Mouse (Mus musculus): ENCODE results near the gene Ajm1. TPM values are rescaled to one million over a fixed set of nuclear protein-coding genes. Genes with fewer than 3 reads are reported as not detected.
A peak's percentile ranks its signal among the peaks of the same experiment; 100 is the strongest.

The Ajm1 gene
- total and polyA plus RNA-seq, 2 experiments from 2014 or later, result 13.7 to 16.0 TPM

GRCm38 (mm10) chr2:25584152-25584551 is 2.6 kb upstream of the Ajm1 start:
- Histone ChIP-seq H3K9me3 (ENCODE audit: low read length) (no peaks in the 10 kb centered on the region), H3K27ac (ENCODE audit: low read depth, low read length) (no peak overlapping the region), H3K27me3 (ENCODE audit: insufficient read depth, low read length) (peaks cover 10% of the 10 kb centered on the region), H3K36me3 (ENCODE audit: insufficient read depth) (peaks cover 46% of the 10 kb centered on the region), H3K4me3 (ENCODE audit: low read depth, low read length) (no peak overlapping the region), H3K4me1 (ENCODE audit: insufficient read depth) (peaks cover 24% of the 10 kb centered on the region), H3K9ac (no peak overlapping the region), H3K4me2 (ENCODE audit: low read depth) (no peak overlapping the region)
- DNase-seq, result no peak
- ATAC-seq, result no peak
- no peak for TF ChIP-seq CTCF (IDR thresholded peaks at IDR 0.05; ENCODE audit: low read depth)
- WGBS, result 87% methylated on average over 3 of the region's 3 CpGs

- TF ChIP-seq CTCF (IDR thresholded peaks at IDR 0.05; ENCODE audit: low read depth), result no peak
- no peaks in the 10 kb centered on the region for H3K9me3 ChIP-seq (ENCODE audit: low read length)
- no peak overlapping the region for H3K4me2 ChIP-seq (ENCODE audit: low read depth)
- peaks cover 48% of the 10 kb centered on the region for H3K36me3 ChIP-seq (ENCODE audit: insufficient read depth)
- no peak overlapping the region for H3K9ac ChIP-seq
- peaks cover 24% of the 10 kb centered on the region for H3K4me1 ChIP-seq (ENCODE audit: insufficient read depth)
- H3K27ac ChIP-seq (ENCODE audit: low read depth, low read length), result no peak overlapping the region
- H3K4me3 ChIP-seq (ENCODE audit: low read depth, low read length), result no peak overlapping the region
- ATAC-seq, result no peak
- no peak for DNase-seq
- H3K27me3 ChIP-seq (ENCODE audit: insufficient read depth, low read length), result peaks cover 16% of the 10 kb centered on the region
- WGBS, result 72% methylated on average over 4 of the region's 4 CpGs
These were observed 2.0 kb upstream of the Ajm1 start for GRCm38 (mm10) chr2:25583571-25583970.

DNA sequence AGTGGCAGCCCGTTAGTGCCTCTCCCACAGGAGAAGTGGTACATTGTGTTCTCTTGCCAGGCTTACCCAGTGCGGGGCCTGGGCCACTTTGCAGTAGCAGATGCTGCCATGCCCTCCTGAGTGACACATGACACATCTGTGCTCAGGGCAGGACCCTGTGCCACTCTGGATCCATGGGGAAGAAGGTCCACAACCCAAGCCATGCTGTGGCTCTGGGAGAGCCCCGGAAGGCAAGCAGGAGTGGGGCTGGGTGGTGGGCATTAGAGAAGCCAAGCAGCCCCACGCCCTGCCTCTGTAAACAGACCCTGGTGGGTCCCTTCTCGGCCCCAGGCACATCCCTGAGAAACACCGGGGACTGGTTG is 1.5 kb upstream of the Ajm1 start:
- Histone ChIP-seq H3K27me3 (ENCODE audit: insufficient read depth, low read length) (peaks cover 20% of the 10 kb centered on the region), H3K4me3 (ENCODE audit: low read depth, low read length) (no peak overlapping the region), H3K27ac (ENCODE audit: low read depth, low read length) (no peak overlapping the region), H3K9ac (no peak overlapping the region), H3K4me2 (ENCODE audit: low read depth) (no peak overlapping the region), H3K4me1 (ENCODE audit: insufficient read depth) (peaks cover 24% of the 10 kb centered on the region), H3K9me3 (ENCODE audit: low read length) (no peaks in the 10 kb centered on the region), H3K36me3 (ENCODE audit: insufficient read depth) (peaks cover 47% of the 10 kb centered on the region)
- no peak for TF ChIP-seq CTCF (IDR thresholded peaks at IDR 0.05; ENCODE audit: low read depth)
- ATAC-seq (no peak), DNase-seq (no peak)
- WGBS, result 76% methylated on average over 6 of the region's 6 CpGs

DNA sequence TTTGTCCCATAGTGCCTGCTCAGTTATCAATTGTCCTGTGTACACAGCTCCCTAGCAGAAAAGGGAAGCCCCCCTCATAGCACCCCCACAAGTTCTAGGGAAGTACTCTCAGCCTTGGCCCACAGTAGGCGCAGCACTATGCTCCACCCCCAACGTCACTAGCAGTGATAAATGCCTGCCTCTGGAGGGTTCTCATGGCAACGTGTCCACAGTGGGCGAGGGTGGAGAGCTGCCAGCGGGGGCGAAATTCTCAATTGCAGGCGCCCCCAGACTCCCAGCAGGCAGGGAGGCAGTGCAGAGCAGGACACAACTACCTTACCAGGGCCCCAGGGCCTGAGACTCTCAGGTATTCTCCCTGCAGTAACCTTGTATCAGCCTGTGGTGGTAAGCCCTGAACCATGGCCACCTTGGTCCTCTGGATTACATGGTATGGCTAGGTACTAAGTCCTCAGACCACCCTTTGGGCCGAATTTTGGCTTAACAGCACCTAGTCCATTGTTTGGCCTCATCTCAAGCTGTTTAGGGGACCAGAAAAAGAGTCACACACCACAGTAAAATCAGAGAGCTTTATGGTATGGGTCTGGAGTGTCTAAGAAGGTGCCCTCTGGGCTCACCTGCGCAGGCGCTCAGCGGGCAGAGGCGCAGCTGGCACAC is 1.0 kb upstream of the Ajm1 start:
- no peak overlapping the region for H3K4me3 ChIP-seq (ENCODE audit: low read depth, low read length)
- DNase-seq (peak; percentile 77), ATAC-seq (peak; percentile 72)
- H3K9me3 ChIP-seq (ENCODE audit: low read length), result no peaks in the 10 kb centered on the region
- peaks cover 47% of the 10 kb centered on the region for H3K36me3 ChIP-seq (ENCODE audit: insufficient read depth)
- peak; percentile 15 for TF ChIP-seq CTCF (IDR thresholded peaks at IDR 0.05; ENCODE audit: low read depth)
- peaks cover 22% of the 10 kb centered on the region for H3K27me3 ChIP-seq (ENCODE audit: insufficient read depth, low read length)
- H3K9ac ChIP-seq, result no peak overlapping the region
- 46% methylated on average over 12 of the region's 12 CpGs for WGBS
- H3K4me2 ChIP-seq (ENCODE audit: low read depth), result 0 out of 2 replicates have a peak overlapping the region, but pooled peaks have one; percentile 69
- 0 out of 2 replicates have a peak overlapping the region, but pooled peaks have one; percentile 35 for H3K27ac ChIP-seq (ENCODE audit: low read depth, low read length)
- peaks cover 24% of the 10 kb centered on the region for H3K4me1 ChIP-seq (ENCODE audit: insufficient read depth)

- TF ChIP-seq CTCF (IDR thresholded peaks at IDR 0.05; ENCODE audit: low read depth), result no peak
- ATAC-seq (peak; percentile 7; the same call in 1 of the 2 replicates), DNase-seq (no peak)
- peak overlapping the region; percentile 58; the same call in 1 of the 2 replicates for H3K4me3 ChIP-seq (ENCODE audit: low read depth, low read length)
- H3K4me2 ChIP-seq (ENCODE audit: low read depth), result peak overlapping the region; percentile 69
- H3K9me3 ChIP-seq (ENCODE audit: low read length), result no peaks in the 10 kb centered on the region
- peaks cover 24% of the 10 kb centered on the region for H3K4me1 ChIP-seq (ENCODE audit: insufficient read depth)
- peaks cover 29% of the 10 kb centered on the region for H3K27me3 ChIP-seq (ENCODE audit: insufficient read depth, low read length)
- 0 out of 2 replicates have a peak overlapping the region, but pooled peaks have one; percentile 29 for H3K27ac ChIP-seq (ENCODE audit: low read depth, low read length)
- peaks cover 54% of the 10 kb centered on the region for H3K36me3 ChIP-seq (ENCODE audit: insufficient read depth)
- 24% methylated on average over 6 of the region's 6 CpGs for WGBS
- no peak overlapping the region for H3K9ac ChIP-seq
These were observed 344 bp upstream of the Ajm1 start for GRCm38 (mm10) chr2:25581901-25582301.

DNA sequence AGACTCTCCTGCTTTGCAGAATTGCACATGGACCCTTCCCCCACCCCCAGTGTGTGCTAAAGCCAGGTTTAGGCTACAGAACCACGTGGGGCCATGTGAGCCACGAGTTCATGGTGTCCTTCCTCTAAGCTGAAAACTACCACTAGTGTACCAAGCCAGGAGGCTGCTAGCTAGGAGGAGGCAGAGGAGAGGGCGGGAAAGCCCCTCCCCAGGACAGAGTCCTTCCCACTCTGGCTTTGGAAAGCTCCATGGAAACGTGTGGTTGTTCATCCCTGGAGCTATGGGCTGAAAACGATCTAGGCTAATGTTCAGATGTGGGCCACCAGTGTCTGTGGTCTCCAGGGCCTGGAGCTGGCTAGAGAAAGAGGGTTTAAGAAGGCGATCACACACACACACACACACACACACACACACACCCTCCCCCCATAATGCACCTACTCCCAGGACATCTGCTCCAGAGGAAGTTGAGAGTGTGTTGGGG is 896 bp downstream of the Ajm1 start:
- DNase-seq (no peak), ATAC-seq (no peak)
- 41% methylated on average over 6 of the region's 6 CpGs for WGBS
- no peak overlapping the region for H3K27ac ChIP-seq (ENCODE audit: low read depth, low read length)
- TF ChIP-seq CTCF (IDR thresholded peaks at IDR 0.05; ENCODE audit: low read depth), result no peak
- peaks cover 40% of the 10 kb centered on the region for H3K27me3 ChIP-seq (ENCODE audit: insufficient read depth, low read length)
- H3K4me2 ChIP-seq (ENCODE audit: low read depth), result peak overlapping the region; percentile 69
- H3K4me3 ChIP-seq (ENCODE audit: low read depth, low read length), result peak overlapping the region; percentile 58
- no peaks in the 10 kb centered on the region for H3K9me3 ChIP-seq (ENCODE audit: low read length)
- peaks cover 48% of the 10 kb centered on the region for H3K36me3 ChIP-seq (ENCODE audit: insufficient read depth)
- peak overlapping the region; percentile 64 for H3K9ac ChIP-seq
- peaks cover 24% of the 10 kb centered on the region for H3K4me1 ChIP-seq (ENCODE audit: insufficient read depth)

GRCm38 (mm10) chr2:25579737-25580460 is 1.7 kb downstream of the Ajm1 start:
- Histone ChIP-seq H3K4me3 (ENCODE audit: low read depth, low read length) (0 out of 2 replicates have a peak overlapping the region, but pooled peaks have one; percentile 9), H3K4me2 (ENCODE audit: low read depth) (peak overlapping the region; percentile 1), H3K9ac (0 out of 2 replicates have a peak overlapping the region, but pooled peaks have one; percentile 6), H3K4me1 (ENCODE audit: insufficient read depth) (peaks cover 24% of the 10 kb centered on the region), H3K36me3 (ENCODE audit: insufficient read depth) (peaks cover 40% of the 10 kb centered on the region), H3K27ac (ENCODE audit: low read depth, low read length) (no peak overlapping the region), H3K9me3 (ENCODE audit: low read length) (no peaks in the 10 kb centered on the region), H3K27me3 (ENCODE audit: insufficient read depth, low read length) (peaks cover 40% of the 10 kb centered on the region)
- ATAC-seq, result no peak
- WGBS, result 13% methylated on average over 27 of the region's 27 CpGs
- peak; percentile 70 for DNase-seq
- peak; percentile 71 for TF ChIP-seq CTCF (IDR thresholded peaks at IDR 0.05; ENCODE audit: low read depth)

All from forebrain, postnatal 0 days (tissue).